Mouse (Mus musculus) ES-E14 (cell line): ENCODE data around the gene Nos2. TPM values are rescaled to one million over a fixed set of nuclear protein-coding genes. Genes with fewer than 3 reads are reported as not detected.
A peak's percentile ranks its signal among the peaks of the same experiment; 100 is the strongest.

ENCODE experiments used
- DNase-seq: peaks from one replicate; pipeline ENCODE4 v3.0.0-alpha.2; 2013; ENCODE audit warnings: low read depth, low spot score
- H3K27ac ChIP-seq: 2 replicates; pipeline ENCODE4 v1.5.1; 2012; ENCODE audit warnings: low read depth, mild to moderate bottlenecking, low read length, moderate library complexity, mixed read lengths; ENCODE audit not compliant: poor library complexity, insufficient read depth, severe bottlenecking
- H3K36me3 ChIP-seq: 2 replicates; pipeline ENCODE4 v1.6.1; 2012; ENCODE audit warnings: mild to moderate bottlenecking, low read length, moderate library complexity, mixed read lengths; ENCODE audit not compliant: control insufficient read depth, poor library complexity, insufficient read depth, severe bottlenecking
- H3K4me1 ChIP-seq, 2 experiments: fragments of 150-350 bp in 1 of 2; sonication (generic) in 1 of 2; 2 replicates each; pipeline ENCODE4 v1.6.1; 2012; ENCODE audit warnings: low read length in 2 of 2, mild to moderate bottlenecking in 1 of 2, mixed read lengths in 1 of 2; ENCODE audit not compliant: control insufficient read depth in 2 of 2, insufficient read depth in 2 of 2, poor library complexity in 1 of 2
- H3K4me3 ChIP-seq, 2 experiments: fragments of 150-350 bp in 1 of 2; sonication (generic) in 1 of 2; 2 replicates each; pipeline ENCODE4 v1.5.1; 2012; ENCODE audit warnings: low read length in 2 of 2, low read depth in 1 of 2, mild to moderate bottlenecking in 1 of 2, mixed read lengths in 1 of 2; ENCODE audit not compliant: insufficient read depth in 1 of 2, poor library complexity in 1 of 2, severe bottlenecking in 1 of 2
- H3K9ac ChIP-seq: 2 replicates; pipeline ENCODE4 v1.6.1; 2012; ENCODE audit warnings: low read depth, mild to moderate bottlenecking, low read length, mixed read lengths; ENCODE audit not compliant: poor library complexity, insufficient read depth, severe bottlenecking
- H3K9me3 ChIP-seq: fragments of 150-350 bp; sonication (generic); 2 replicates; pipeline ENCODE4 v1.6.1; 2012; ENCODE audit warnings: low read depth, mild to moderate bottlenecking, low read length; ENCODE audit not compliant: control insufficient read depth, insufficient read depth
- CHD2 ChIP-seq: IDR thresholded peaks from 2 replicates; pipeline ENCODE4 v1.6.1; 2014; ENCODE audit warnings: mild to moderate bottlenecking, low read depth, low read length, inconsistent platforms
- HCFC1 ChIP-seq: IDR thresholded peaks from 2 replicates; pipeline ENCODE4 v1.6.1; 2012; ENCODE audit warnings: low read length, inconsistent platforms, borderline replicate concordance; ENCODE audit not compliant: insufficient read depth
- MAFK ChIP-seq: IDR thresholded peaks from 2 replicates; pipeline ENCODE4 v1.6.1; 2014; ENCODE audit warnings: mild to moderate bottlenecking, low read depth, low read length, inconsistent platforms; ENCODE audit not compliant: insufficient read depth
- ZC3H11A ChIP-seq: IDR thresholded peaks from 2 replicates; pipeline ENCODE4 v1.6.1; 2012; ENCODE audit warnings: low read depth, mild to moderate bottlenecking, inconsistent platforms, low read length, borderline replicate concordance
- ZNF384 ChIP-seq: IDR thresholded peaks from 2 replicates; pipeline ENCODE4 v1.6.1; 2012; ENCODE audit warnings: low read depth, low read length, inconsistent platforms
- in situ Hi-C, 2 experiments: fragments of 600-800 bp; cut with MboI; formaldehyde crosslinking; loops; one replicate each; pipeline ENCODE4 v1.15.1; 2025; ENCODE audit warnings: low sequenced_read_pairs in 2 of 2, inconsistent platforms in 1 of 2; ENCODE audit not compliant: unreplicated experiment in 2 of 2
- total RNA-seq: library from RNA; depleted of rRNA; stranded (reverse); fragments of 300-350 nt; gene quantifications from 2 replicates; pipeline ENCODE4 v1.2.3, GENCODE M21; 2012

Gene Nos2
- total RNA-seq, 1 experiment: 0.22 TPM

GRCm38 (mm10) chr11:78887102-78887971 is 33.2 kb upstream of the Nos2 start:
- H3K9me3 ChIP-seq: no peaks in the 10 kb centered on the region
- no peak for TF ChIP-seq ZNF384
- peaks cover 0 to 9% of the 10 kb centered on the region in 2 experiments; a peak in 1 of 4 replicates for H3K4me1 ChIP-seq
- H3K27ac ChIP-seq: no peak overlapping the region
- DNase-seq: no peak
- H3K9ac ChIP-seq: no peak overlapping the region
- no peak overlapping the region for H3K4me3 ChIP-seq
- H3K36me3 ChIP-seq: no peaks in the 10 kb centered on the region
- in situ Hi-C loops: no loop called here

GRCm38 (mm10) chr11:78889156-78889555 is 31.4 kb upstream of the Nos2 start:
- Histone ChIP-seq H3K9me3 (no peaks in the 10 kb centered on the region), H3K4me3 (no peak overlapping the region), H3K4me1 (peaks cover 0 to 9% of the 10 kb centered on the region in 2 experiments; a peak in 1 of 4 replicates), H3K9ac (no peak overlapping the region), H3K36me3 (no peaks in the 10 kb centered on the region), H3K27ac (no peak overlapping the region)
- TF ChIP-seq MAFK (no peak), HCFC1 (no peak), ZNF384 (no peak), ZC3H11A (no peak)
- in situ Hi-C loops: no loop called here
- no peak for DNase-seq

- Histone ChIP-seq H3K4me1 (peaks cover 0 to 2% of the 10 kb centered on the region in 2 experiments; a peak in 1 of 4 replicates), H3K9ac (no peak overlapping the region), H3K36me3 (no peaks in the 10 kb centered on the region), H3K27ac (no peak overlapping the region), H3K4me3 (no peak overlapping the region), H3K9me3 (no peaks in the 10 kb centered on the region)
- no peak for TF ChIP-seq MAFK
- TF ChIP-seq ZC3H11A: no peak
- TF ChIP-seq CHD2: no peak
- no peak for TF ChIP-seq ZNF384
- TF ChIP-seq HCFC1: no peak
- peak; percentile 49 for DNase-seq
- in situ Hi-C loops: no loop called here
Observed at GRCm38 (mm10) chr11:78896357-78897123, 24.0 kb upstream of the Nos2 start.

- H3K9ac ChIP-seq: no peak overlapping the region
- in situ Hi-C loops: no loop called here
- H3K9me3 ChIP-seq: no peaks in the 10 kb centered on the region
- no peak for DNase-seq
- TF ChIP-seq CHD2 (no peak), ZC3H11A (no peak), ZNF384 (no peak), MAFK (no peak), HCFC1 (no peak)
- no peaks in the 10 kb centered on the region; a peak in 1 of 4 replicates for H3K4me1 ChIP-seq
- H3K36me3 ChIP-seq: no peaks in the 10 kb centered on the region
- H3K27ac ChIP-seq: no peak overlapping the region
- H3K4me3 ChIP-seq: no peak overlapping the region
Observed at GRCm38 (mm10) chr11:78915473-78915872, 5.1 kb upstream of the Nos2 start.
